Mouse (Mus musculus) stomach, postnatal 0 days (tissue): ENCODE data around the gene Rabgap1l. TPM values are rescaled to one million over a fixed set of nuclear protein-coding genes. Genes with fewer than 3 reads are reported as not detected.

Source experiments
- ATAC-seq: fragments of 200-750 bp; cut with Nextera tagmentation; 2 replicates; pipeline ENCODE4 v1.8.0; 2017; ENCODE audit not compliant: low FRiP score, low TSS enrichment
- DNase-seq: peaks from one replicate; pipeline ENCODE4 v3.0.0-alpha.2; 2016; ENCODE audit warnings: low spot score
- H3K27ac ChIP-seq: fragments of 300-500 bp; sonication (generic); replicated peaks from 2 replicates; pipeline ENCODE4 v1.5.1; 2014; ENCODE audit warnings: mild to moderate bottlenecking, control low read depth
- H3K27me3 ChIP-seq: fragments of 300-500 bp; sonication (generic); 2 replicates; pipeline ENCODE4 v1.6.1; 2014; ENCODE audit warnings: low read length; ENCODE audit not compliant: control insufficient read depth, insufficient read depth
- H3K36me3 ChIP-seq: fragments of 300-500 bp; sonication (generic); 2 replicates; pipeline ENCODE4 v1.6.1; 2014; ENCODE audit warnings: low read length, mixed read lengths; ENCODE audit not compliant: control insufficient read depth, insufficient read depth
- H3K4me1 ChIP-seq: fragments of 300-500 bp; sonication (generic); replicated peaks from 2 replicates; pipeline ENCODE4 v1.6.1; 2014; ENCODE audit warnings: antibody characterized with exemption; ENCODE audit not compliant: control insufficient read depth, insufficient read depth
- H3K4me2 ChIP-seq: fragments of 300-500 bp; sonication (generic); replicated peaks from 2 replicates; pipeline ENCODE4 v1.6.1; 2014; ENCODE audit warnings: low read depth, mild to moderate bottlenecking, control low read depth, moderate library complexity
- H3K4me3 ChIP-seq: fragments of 300-500 bp; sonication (generic); 2 replicates; pipeline ENCODE4 v1.5.1; 2014; ENCODE audit warnings: low read depth, low read length, control low read depth
- H3K9ac ChIP-seq: fragments of 300-500 bp; sonication (generic); 2 replicates; pipeline ENCODE4 v1.6.1; 2014; ENCODE audit warnings: mild to moderate bottlenecking, low read length, control low read depth, mixed read lengths
- H3K9me3 ChIP-seq: fragments of 300-500 bp; sonication (generic); 2 replicates; pipeline ENCODE4 v1.6.1; 2016; ENCODE audit warnings: low read length; ENCODE audit not compliant: control insufficient read depth
- CTCF ChIP-seq: IDR thresholded peaks from 2 replicates; pipeline ENCODE4 v1.5.1; 2016; ENCODE audit warnings: antibody characterized with exemption, low read depth, mild to moderate bottlenecking, moderate library complexity
- EP300 ChIP-seq: optimal IDR thresholded peaks from 2 replicates; pipeline ENCODE3; 2016; ENCODE audit warnings: antibody characterized with exemption
- WGBS: fragments of 180-500 bp; shearing (Covaris S2); extraction: QIAGEN DNeasy Blood & Tissue Kit; methylation state at CpG from one replicate; pipeline ENCODE4 v1.1.7; 2014; 5-methylcytosine and 5-hydroxymethylcytosine counted together
- polyA plus RNA-seq: library from polyadenylated mRNA; unstranded; fragments of >200 nt; fragmentation: Nextera tagmentation; extraction: Ambion mirVana; gene quantifications from 2 replicates; pipeline ENCODE4 v1.2.1, GENCODE M21; 2015

Gene Rabgap1l
- polyA plus RNA-seq, 1 experiment from 2014 or later, result 19.6 TPM

DNA sequence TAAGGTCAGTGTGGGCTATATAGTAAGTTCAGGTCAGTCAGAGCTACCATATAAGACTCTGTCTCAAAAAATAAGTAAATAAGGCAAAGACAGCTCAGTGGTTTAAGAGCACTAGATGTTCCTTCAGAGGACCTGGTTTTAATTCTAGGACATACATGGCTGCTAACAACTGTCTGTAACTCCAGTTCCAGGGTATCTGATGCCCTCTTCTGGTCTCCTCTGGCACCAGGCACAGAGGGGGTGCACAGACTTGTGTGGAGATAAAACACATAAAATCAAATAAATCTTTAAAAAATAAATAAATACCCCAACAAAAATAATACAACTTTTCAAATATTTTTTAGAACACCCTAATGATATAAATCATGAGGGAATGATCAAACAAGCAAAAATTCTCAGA is 2.4 kb downstream of the Rabgap1l start:
- Histone ChIP-seq H3K36me3 (no peaks in the 10 kb centered on the region), H3K4me3 (no peak overlapping the region), H3K4me1 (no peaks in the 10 kb centered on the region), H3K9me3 (no peaks in the 10 kb centered on the region), H3K27me3 (no peaks in the 10 kb centered on the region), H3K9ac (no peak overlapping the region), H3K4me2 (no peak overlapping the region), H3K27ac (no peak overlapping the region)
- DNase-seq, result no peak
- TF ChIP-seq EP300, result no peak
- peak; percentile 22; the same call in 1 of the 2 replicates for TF ChIP-seq CTCF
- no peak for ATAC-seq

DNA sequence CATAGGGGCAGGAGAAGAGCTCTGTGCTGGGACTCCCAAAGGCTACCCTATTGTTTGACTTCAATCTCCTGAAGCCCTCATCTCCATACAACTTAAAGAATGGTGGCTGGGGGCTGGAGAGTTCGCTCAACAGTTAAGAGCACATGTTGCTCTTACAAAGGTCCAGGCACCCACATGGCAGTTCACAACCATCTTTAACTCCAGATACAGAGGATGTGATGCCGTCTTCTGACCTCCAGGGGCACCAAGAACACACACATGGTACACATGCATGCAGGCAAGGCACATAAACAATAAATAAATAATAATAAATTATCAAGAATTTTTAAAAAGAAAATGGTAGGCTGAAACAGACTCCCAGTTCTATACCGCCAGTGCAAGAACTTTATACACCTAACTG is 3.1 kb downstream of the Rabgap1l start:
- H3K4me2 ChIP-seq, result no peak overlapping the region
- H3K9ac ChIP-seq, result no peak overlapping the region
- 87% methylated on average over 3 of the region's 3 CpGs for WGBS
- TF ChIP-seq EP300 (no peak), CTCF (peak; percentile 32; the same call in 1 of the 2 replicates)
- no peak overlapping the region for H3K4me3 ChIP-seq
- no peaks in the 10 kb centered on the region for H3K36me3 ChIP-seq
- H3K27ac ChIP-seq, result no peak overlapping the region
- H3K9me3 ChIP-seq, result no peaks in the 10 kb centered on the region
- no peaks in the 10 kb centered on the region for H3K4me1 ChIP-seq
- H3K27me3 ChIP-seq, result no peaks in the 10 kb centered on the region
- ATAC-seq, result no peak
- DNase-seq, result no peak

DNA sequence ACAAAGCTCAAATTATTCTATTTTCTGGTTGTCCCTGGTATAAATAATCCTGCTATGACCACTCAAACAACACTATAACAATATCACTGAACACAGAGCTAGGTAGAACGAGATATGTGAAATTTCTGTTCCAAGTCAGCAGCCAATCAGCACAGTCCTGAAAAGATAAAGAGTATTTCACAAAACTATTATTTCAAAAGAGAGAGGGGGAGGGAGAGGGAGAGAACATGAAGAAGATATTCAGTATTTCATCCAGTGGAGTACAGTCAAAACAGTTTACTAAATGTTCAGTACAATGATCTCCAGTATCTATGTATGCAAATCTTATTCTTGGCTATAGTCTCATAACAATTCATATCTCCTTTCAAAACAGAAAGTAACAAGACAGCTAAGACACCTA is 5.1 kb downstream of the Rabgap1l start:
- no peak for DNase-seq
- Histone ChIP-seq H3K36me3 (no peaks in the 10 kb centered on the region), H3K4me1 (no peaks in the 10 kb centered on the region), H3K4me2 (no peak overlapping the region), H3K27ac (no peak overlapping the region), H3K9ac (no peak overlapping the region), H3K27me3 (no peaks in the 10 kb centered on the region), H3K4me3 (no peak overlapping the region), H3K9me3 (no peaks in the 10 kb centered on the region)
- no peak for ATAC-seq
- 61% methylated on average over 1 of the region's 1 CpGs for WGBS
- TF ChIP-seq CTCF (no peak), EP300 (no peak)

DNA sequence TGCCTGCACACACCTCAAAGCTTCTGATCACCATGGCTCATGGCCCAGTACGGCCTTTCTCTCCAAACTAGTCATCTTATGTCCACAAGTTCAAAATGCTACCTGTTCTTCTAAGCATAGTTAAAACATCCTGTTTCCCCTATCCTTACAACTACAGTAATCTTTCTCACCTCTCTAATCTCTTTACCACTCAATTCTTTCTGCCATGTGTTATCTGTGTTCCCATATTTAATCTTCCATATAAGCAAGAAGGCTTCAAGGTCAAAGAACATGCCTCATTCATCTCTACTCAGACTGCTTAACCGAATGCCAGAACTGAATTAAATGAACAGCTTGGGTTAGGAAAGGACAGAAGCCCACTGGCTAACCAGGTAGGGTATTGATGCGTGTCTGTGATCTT is 5.8 kb downstream of the Rabgap1l start:
- H3K36me3 ChIP-seq, result no peaks in the 10 kb centered on the region
- DNase-seq, result no peak
- no peaks in the 10 kb centered on the region for H3K27me3 ChIP-seq
- no peak overlapping the region for H3K9ac ChIP-seq
- no peak for TF ChIP-seq EP300
- no peak for TF ChIP-seq CTCF
- WGBS, result 71% methylated on average over 3 of the region's 3 CpGs
- no peak for ATAC-seq
- H3K4me3 ChIP-seq, result no peak overlapping the region
- H3K27ac ChIP-seq, result no peak overlapping the region
- H3K4me2 ChIP-seq, result no peak overlapping the region
- no peaks in the 10 kb centered on the region for H3K9me3 ChIP-seq
- H3K4me1 ChIP-seq, result no peaks in the 10 kb centered on the region

DNA sequence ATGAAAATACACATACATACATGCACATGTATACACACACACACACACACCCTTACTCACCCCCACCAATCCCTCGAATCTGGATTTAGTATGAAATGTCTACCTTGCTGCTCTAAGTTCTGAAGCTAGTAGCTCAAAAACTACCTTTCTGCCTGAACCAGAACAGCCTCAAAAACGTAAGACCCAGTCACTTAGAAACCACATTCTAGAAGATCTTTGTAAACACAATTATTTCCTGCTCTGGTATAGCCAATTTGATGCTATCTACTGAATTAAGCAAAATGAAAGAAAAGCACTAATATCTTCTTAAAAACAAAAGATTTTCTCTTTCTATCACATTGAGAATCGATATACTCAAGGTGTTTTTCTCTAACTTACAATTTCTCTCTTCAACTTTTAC is 6.4 kb downstream of the Rabgap1l start:
- no peak for DNase-seq
- no peak overlapping the region for H3K9ac ChIP-seq
- no peaks in the 10 kb centered on the region for H3K4me1 ChIP-seq
- no peak overlapping the region for H3K4me3 ChIP-seq
- H3K4me2 ChIP-seq, result no peak overlapping the region
- no peak overlapping the region for H3K27ac ChIP-seq
- no peak for TF ChIP-seq EP300
- TF ChIP-seq CTCF, result no peak
- ATAC-seq, result no peak
- no peaks in the 10 kb centered on the region for H3K36me3 ChIP-seq
- H3K27me3 ChIP-seq, result no peaks in the 10 kb centered on the region
- WGBS, result 82% methylated on average over 3 of the region's 3 CpGs
- no peaks in the 10 kb centered on the region for H3K9me3 ChIP-seq

DNA sequence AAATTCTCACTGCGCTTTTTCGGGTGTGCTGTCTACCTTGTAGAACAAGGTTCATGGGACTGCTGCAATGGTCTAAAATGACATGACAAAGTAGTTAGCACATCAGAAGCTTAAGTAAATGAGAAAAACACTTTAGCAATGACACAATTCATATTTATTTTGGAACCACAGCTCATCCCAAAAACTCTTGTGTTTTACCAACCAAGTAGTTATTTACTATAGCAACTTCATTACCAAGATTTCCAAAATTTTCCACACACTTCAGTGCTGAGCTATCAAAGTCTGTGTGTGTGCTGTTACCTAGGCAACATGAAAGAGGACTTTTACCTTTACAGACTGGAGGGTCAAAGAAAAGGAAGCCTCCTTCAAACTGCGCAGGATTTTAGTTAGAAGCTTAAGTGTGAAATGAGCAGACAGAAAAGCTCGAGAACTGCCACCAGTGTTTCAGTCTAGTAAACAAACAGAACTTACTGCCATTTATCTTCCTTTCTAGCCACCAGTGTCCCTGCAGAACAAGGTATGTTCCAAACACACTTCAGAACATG is 7.3 kb downstream of the Rabgap1l start:
- Histone ChIP-seq H3K27ac (no peak overlapping the region), H3K27me3 (no peaks in the 10 kb centered on the region), H3K9me3 (no peaks in the 10 kb centered on the region), H3K4me3 (no peak overlapping the region), H3K36me3 (no peaks in the 10 kb centered on the region), H3K9ac (no peak overlapping the region), H3K4me1 (no peaks in the 10 kb centered on the region), H3K4me2 (no peak overlapping the region)
- DNase-seq (no peak), ATAC-seq (no peak)
- 65% methylated on average over 4 of the region's 4 CpGs for WGBS
- TF ChIP-seq CTCF (no peak), EP300 (no peak)
